Mouse (Mus musculus): ENCODE measurements at regions not wholly inside any gene's neighbourhood (a gene's known extent, or its start where the extent isn't known, plus 50 kb on each side); places are given as distances from the start of the nearest gene placed in this dataset.
"Not testable (repeated sequence)": the region's sequence is repeated elsewhere in the genome, so short reads cannot be mapped to it uniquely, and the experiment has no call there.

DNA sequence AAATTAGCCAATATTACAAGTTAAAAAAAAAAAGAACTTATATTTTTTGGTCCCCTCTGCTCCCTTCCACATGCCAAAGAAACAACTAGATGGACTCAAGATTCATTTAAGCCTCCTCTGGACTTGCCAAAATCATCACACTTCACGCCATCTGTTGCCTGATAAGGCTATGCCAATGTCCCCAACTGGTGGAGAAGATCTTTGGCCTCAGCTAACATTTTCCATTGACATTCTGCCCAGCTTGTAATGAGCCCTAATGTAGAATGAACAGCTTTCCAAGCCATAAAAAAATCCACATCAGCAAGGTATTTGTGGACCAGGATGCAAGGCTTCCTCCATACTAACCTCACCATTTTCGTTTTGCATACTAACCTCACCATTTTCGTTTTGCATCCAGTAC, 531.2 kb downstream of the Synb start:
- no peaks in the 10 kb centered on the region for H3K4me1 ChIP-seq (replicated peaks; ENCODE audit: control insufficient read depth, insufficient read depth, low read length)
- no peak overlapping the region for H3K27ac ChIP-seq (ENCODE audit: control insufficient read depth, insufficient read depth, low read length)
- DNase-seq = no peak
- TF ChIP-seq POLR2A (IDR thresholded peaks at IDR 0.05; ENCODE audit: control insufficient read depth, extremely low read depth, insufficient read depth, low read length, poor library complexity) = no peak
- TF ChIP-seq CTCF (IDR thresholded peaks at IDR 0.05; ENCODE audit: borderline replicate concordance, control insufficient read depth, extremely low read depth, insufficient read depth, low read length, poor library complexity) = no peak
- 88% methylated on average over 3 of the region's 3 CpGs for WGBS
- no peaks in the 10 kb centered on the region for H3K27me3 ChIP-seq (ENCODE audit: control insufficient read depth, insufficient read depth, low read length)
- H3K36me3 ChIP-seq (ENCODE audit: control insufficient read depth, insufficient read depth, low read length) = no peaks in the 10 kb centered on the region
- H3K4me3 ChIP-seq (ENCODE audit: control insufficient read depth, insufficient read depth, low read length) = no peak overlapping the region

DNA sequence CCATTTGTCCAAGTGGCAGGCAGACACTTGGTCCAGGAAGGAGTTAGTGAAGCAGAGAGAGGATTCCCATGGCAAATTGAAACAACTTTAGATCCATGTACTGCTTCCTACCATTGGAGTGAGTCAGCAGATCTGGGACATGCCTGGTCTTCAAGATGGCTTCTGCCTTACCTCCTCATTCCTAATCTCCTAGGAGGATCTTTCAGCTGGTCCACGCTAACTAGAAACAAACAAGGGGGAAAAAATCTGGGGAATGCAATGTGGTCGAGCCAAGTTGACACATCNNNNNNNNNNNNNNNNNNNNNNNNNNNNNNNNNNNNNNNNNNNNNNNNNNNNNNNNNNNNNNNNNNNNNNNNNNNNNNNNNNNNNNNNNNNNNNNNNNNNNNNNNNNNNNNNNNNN, 549.4 kb downstream of the Synb start:
- WGBS = 85% methylated on average over 2 of the region's 2 CpGs
- no peaks in the 10 kb centered on the region for H3K36me3 ChIP-seq (ENCODE audit: control insufficient read depth, insufficient read depth, low read length)
- no peak for DNase-seq
- H3K27ac ChIP-seq (ENCODE audit: control insufficient read depth, insufficient read depth, low read length) = no peak overlapping the region
- TF ChIP-seq POLR2A (IDR thresholded peaks at IDR 0.05; ENCODE audit: control insufficient read depth, extremely low read depth, insufficient read depth, low read length, poor library complexity) (no peak), CTCF (IDR thresholded peaks at IDR 0.05; ENCODE audit: borderline replicate concordance, control insufficient read depth, extremely low read depth, insufficient read depth, low read length, poor library complexity) (no peak)
- no peaks in the 10 kb centered on the region for H3K27me3 ChIP-seq (ENCODE audit: control insufficient read depth, insufficient read depth, low read length)
- H3K4me3 ChIP-seq (ENCODE audit: control insufficient read depth, insufficient read depth, low read length) = no peak overlapping the region
- H3K4me1 ChIP-seq (replicated peaks; ENCODE audit: control insufficient read depth, insufficient read depth, low read length) = no peaks in the 10 kb centered on the region

DNA sequence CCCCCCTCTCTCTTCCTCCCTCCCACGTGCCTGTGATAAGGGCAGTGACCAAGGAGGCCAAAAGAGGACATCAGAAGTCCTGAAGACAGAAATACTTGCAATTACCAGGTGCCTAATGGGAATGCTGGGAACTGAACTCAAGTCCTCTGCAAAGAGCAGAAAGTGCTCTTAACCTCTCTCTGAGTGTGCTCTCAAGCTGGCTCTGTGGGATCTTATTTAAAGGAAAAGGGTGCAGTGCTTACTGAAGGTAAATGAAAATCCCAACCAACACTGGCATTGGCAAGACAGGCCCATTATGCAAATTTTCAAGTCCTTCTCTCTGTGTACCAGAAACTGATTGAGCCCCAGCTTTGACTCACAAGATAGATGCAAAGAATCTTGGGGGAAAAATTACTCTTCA, 555.6 kb downstream of the Synb start:
- no peak overlapping the region for H3K4me3 ChIP-seq (ENCODE audit: control insufficient read depth, insufficient read depth, low read length)
- H3K27ac ChIP-seq (ENCODE audit: control insufficient read depth, insufficient read depth, low read length) = no peak overlapping the region
- H3K27me3 ChIP-seq (ENCODE audit: control insufficient read depth, insufficient read depth, low read length) = no peaks in the 10 kb centered on the region
- TF ChIP-seq POLR2A (IDR thresholded peaks at IDR 0.05; ENCODE audit: control insufficient read depth, extremely low read depth, insufficient read depth, low read length, poor library complexity) (no peak), CTCF (IDR thresholded peaks at IDR 0.05; ENCODE audit: borderline replicate concordance, control insufficient read depth, extremely low read depth, insufficient read depth, low read length, poor library complexity) (no peak)
- DNase-seq = no peak
- H3K36me3 ChIP-seq (ENCODE audit: control insufficient read depth, insufficient read depth, low read length) = no peaks in the 10 kb centered on the region
- whole genome bisulfite sequencing = no CpG with 5 or more reads among the region's 1 CpGs
- no peaks in the 10 kb centered on the region for H3K4me1 ChIP-seq (replicated peaks; ENCODE audit: control insufficient read depth, insufficient read depth, low read length)

DNA sequence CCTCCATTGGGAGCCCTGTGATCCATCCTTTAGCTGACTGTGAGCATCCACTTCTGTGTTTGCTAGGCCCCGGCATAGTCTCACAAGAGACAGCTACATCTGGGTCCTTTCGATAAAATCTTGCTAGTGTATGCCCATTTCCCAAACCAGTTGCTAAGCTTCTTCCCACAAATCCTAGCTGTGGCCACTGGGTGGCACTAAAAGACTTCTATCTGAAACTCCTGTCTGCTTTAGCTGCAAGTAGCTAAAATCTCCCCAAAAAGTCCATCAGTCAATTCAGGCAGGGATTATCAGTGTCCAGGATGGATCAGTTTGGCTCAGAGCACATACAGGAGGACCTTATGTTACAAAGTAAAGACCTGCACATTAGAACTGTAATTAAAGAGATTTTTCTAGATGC, 558.3 kb downstream of the Synb start:
- WGBS = 16% methylated on average over 2 of the region's 2 CpGs
- peak; percentile 35 for DNase-seq
- H3K27ac ChIP-seq (ENCODE audit: control insufficient read depth, insufficient read depth, low read length); H3K36me3 ChIP-seq (ENCODE audit: control insufficient read depth, insufficient read depth, low read length); H3K4me3 ChIP-seq (ENCODE audit: control insufficient read depth, insufficient read depth, low read length); H3K4me1 ChIP-seq (replicated peaks; ENCODE audit: control insufficient read depth, insufficient read depth, low read length); H3K27me3 ChIP-seq (ENCODE audit: control insufficient read depth, insufficient read depth, low read length): not testable (repeated sequence)

DNA sequence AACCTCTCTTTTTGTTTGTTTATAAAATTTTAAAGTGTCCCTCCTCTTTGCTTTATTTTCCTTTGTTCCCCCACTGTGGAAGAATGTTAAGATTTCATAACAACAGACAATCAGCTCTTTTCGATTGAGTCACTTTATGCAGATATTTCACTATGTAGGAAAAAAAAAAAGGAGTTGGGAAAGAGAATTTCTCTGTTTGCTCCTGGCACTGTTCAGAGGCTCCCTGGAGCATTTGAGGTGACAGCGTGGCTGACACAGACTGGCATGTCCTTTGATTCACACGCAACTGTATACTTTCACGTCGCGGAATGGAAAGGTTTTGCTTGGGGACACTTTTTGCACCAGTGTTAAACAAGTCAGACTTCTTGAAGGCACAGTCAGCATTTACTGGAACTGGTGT, 572.9 kb downstream of the Synb start:
- Histone ChIP-seq H3K4me3 (ENCODE audit: control insufficient read depth, insufficient read depth, low read length) (no peak overlapping the region), H3K27me3 (ENCODE audit: control insufficient read depth, insufficient read depth, low read length) (no peaks in the 10 kb centered on the region), H3K36me3 (ENCODE audit: control insufficient read depth, insufficient read depth, low read length) (no peaks in the 10 kb centered on the region), H3K27ac (ENCODE audit: control insufficient read depth, insufficient read depth, low read length) (no peak overlapping the region), H3K4me1 (replicated peaks; ENCODE audit: control insufficient read depth, insufficient read depth, low read length) (no peaks in the 10 kb centered on the region)
- 88% methylated on average over 6 of the region's 6 CpGs for WGBS
- DNase-seq = no peak
- TF ChIP-seq POLR2A (IDR thresholded peaks at IDR 0.05; ENCODE audit: control insufficient read depth, extremely low read depth, insufficient read depth, low read length, poor library complexity) = no peak
- no peak for TF ChIP-seq CTCF (IDR thresholded peaks at IDR 0.05; ENCODE audit: borderline replicate concordance, control insufficient read depth, extremely low read depth, insufficient read depth, low read length, poor library complexity)

DNA sequence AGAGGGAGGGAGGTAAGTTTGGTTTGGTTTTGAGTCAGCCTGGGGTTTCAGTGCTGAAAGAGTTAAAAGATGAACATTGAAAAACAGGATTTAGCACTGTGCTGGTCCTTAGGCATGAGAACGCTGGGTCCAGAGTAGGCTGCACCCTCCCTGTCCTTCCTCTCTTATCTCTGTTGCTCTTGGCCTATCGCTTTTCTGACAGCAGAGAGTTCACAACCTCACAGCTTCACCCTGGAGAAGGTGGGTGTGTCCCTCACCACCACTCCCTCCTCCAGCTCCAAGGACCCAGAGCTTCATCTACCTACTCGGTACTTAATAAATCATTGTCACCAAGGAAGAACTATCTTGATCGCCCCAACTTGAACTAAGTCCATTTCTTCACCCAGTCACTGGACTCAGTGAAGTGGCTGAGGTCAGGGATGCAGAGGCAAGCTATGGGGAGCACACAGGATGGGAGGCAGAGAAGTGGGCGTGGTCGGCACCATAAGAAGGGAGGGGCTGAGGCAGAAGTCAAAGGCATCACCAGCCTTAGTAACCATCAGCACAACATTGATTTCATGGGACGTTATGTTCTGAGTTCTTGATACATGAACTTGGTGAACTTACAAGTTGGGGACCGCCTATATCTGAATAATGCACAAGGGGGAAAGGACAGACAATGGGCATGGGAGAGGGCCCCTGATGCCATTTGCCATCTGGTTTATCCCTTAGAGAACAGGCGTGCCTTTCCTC, 574.5 kb downstream of the Synb start:
- H3K27ac ChIP-seq (ENCODE audit: control insufficient read depth, insufficient read depth, low read length) = no peak overlapping the region
- H3K36me3 ChIP-seq (ENCODE audit: control insufficient read depth, insufficient read depth, low read length) = no peaks in the 10 kb centered on the region
- WGBS = 89% methylated on average over 9 of the region's 9 CpGs
- H3K4me1 ChIP-seq (replicated peaks; ENCODE audit: control insufficient read depth, insufficient read depth, low read length) = no peaks in the 10 kb centered on the region
- no peak for DNase-seq
- no peak overlapping the region for H3K4me3 ChIP-seq (ENCODE audit: control insufficient read depth, insufficient read depth, low read length)
- TF ChIP-seq CTCF (IDR thresholded peaks at IDR 0.05; ENCODE audit: borderline replicate concordance, control insufficient read depth, extremely low read depth, insufficient read depth, low read length, poor library complexity) (no peak), POLR2A (IDR thresholded peaks at IDR 0.05; ENCODE audit: control insufficient read depth, extremely low read depth, insufficient read depth, low read length, poor library complexity) (no peak)
- no peaks in the 10 kb centered on the region for H3K27me3 ChIP-seq (ENCODE audit: control insufficient read depth, insufficient read depth, low read length)

DNA sequence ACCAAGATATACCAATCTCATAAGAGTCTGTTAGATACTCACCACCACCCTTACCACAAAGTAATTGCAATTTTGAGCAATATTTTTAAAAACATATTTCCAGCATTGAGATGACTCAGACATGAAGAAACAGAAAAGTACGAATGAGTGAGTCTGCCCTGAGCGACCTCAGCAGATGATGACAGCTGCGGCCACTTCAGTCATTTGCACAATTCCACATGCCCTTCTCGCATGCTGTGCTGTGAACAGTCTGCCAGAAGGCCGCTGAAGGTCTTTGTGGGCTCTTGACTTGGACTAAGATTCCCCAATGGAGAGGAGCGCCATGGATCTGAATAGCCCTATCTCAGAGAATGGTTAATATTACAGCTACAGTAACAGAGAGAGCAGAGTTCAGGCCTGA, 575.3 kb downstream of the Synb start:
- DNase-seq = no peak
- TF ChIP-seq POLR2A (IDR thresholded peaks at IDR 0.05; ENCODE audit: control insufficient read depth, extremely low read depth, insufficient read depth, low read length, poor library complexity) (no peak), CTCF (IDR thresholded peaks at IDR 0.05; ENCODE audit: borderline replicate concordance, control insufficient read depth, extremely low read depth, insufficient read depth, low read length, poor library complexity) (no peak)
- no peaks in the 10 kb centered on the region for H3K4me1 ChIP-seq (replicated peaks; ENCODE audit: control insufficient read depth, insufficient read depth, low read length)
- no peak overlapping the region for H3K27ac ChIP-seq (ENCODE audit: control insufficient read depth, insufficient read depth, low read length)
- WGBS = 92% methylated on average over 6 of the region's 6 CpGs
- no peaks in the 10 kb centered on the region for H3K36me3 ChIP-seq (ENCODE audit: control insufficient read depth, insufficient read depth, low read length)
- H3K27me3 ChIP-seq (ENCODE audit: control insufficient read depth, insufficient read depth, low read length) = no peaks in the 10 kb centered on the region
- no peak overlapping the region for H3K4me3 ChIP-seq (ENCODE audit: control insufficient read depth, insufficient read depth, low read length)

Measured in thymus, adult 2 months (tissue).